Comparison of ENCODE assay signal across 16 mouse cellular contexts in the genomic region with DNA sequence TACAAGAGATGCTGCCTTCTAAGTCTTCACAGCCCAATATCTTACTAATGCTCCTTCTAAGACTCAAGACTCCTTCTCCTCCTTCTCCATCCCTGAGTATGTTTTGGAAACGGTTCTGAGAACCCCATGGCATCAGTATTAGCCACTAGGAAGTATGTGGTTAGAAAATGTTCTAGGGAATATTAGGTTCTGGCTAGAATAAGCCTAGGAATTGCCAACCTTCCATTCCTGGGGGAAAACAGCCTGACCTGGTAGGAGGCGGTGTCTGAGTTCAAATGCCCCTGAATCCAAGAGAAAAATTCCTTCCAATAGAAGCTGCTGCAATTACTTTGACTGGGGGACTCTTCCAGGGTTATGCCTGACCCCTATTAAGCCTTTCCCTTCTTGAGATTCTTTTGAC. TPM values are rescaled to one million over a fixed set of nuclear protein-coding genes. Genes with fewer than 3 reads are reported as not detected.
DNase-seq lines count a peak whose midpoint lies in the region; ATAC-seq and TF ChIP-seq lines count a peak whose summit lies in the region.
"Had no signal": no experiment of that assay in that cellular context is flagged by ENCODE, and none has a peak within 500 bp of the region (broad histone marks: within the 10 kb centered on the region; RNA-seq: fewer than 3 reads in every experiment).

No protein-coding gene starts in this region.

- no peaks in the 10 kb centered on the region for H3K9me3 ChIP-seq in embryonic facial prominence, embryonic 15.5 days (replicated peaks)
- H3K9me3 ChIP-seq: forebrain, embryonic 10.5 days; intestine, embryonic 15.5 days had no signal

- H3K4me1 ChIP-seq in embryonic facial prominence, embryonic 15.5 days = peaks cover 28% of the 10 kb centered on the region

- no peak for TF ChIP-seq POLR2A in myocyte (IDR thresholded peaks at IDR 0.05; ENCODE audit: insufficient read length, low read depth)

- H3K27ac ChIP-seq in gastrocnemius, adult 2 months = peak overlapping the region; percentile 58
- peak overlapping the region; percentile 83 for H3K27ac ChIP-seq in layer of hippocampus, adult 2 months
- peak overlapping the region; percentile 36 for H3K27ac ChIP-seq in embryonic facial prominence, embryonic 15.5 days (replicated peaks)
- H3K27ac ChIP-seq: forebrain, embryonic 10.5 days; hindbrain, embryonic 14.5 days; intestine, embryonic 15.5 days had no signal

- no peak overlapping the region for H3K9ac ChIP-seq in embryonic facial prominence, embryonic 15.5 days
- H3K9ac ChIP-seq: hindbrain, embryonic 14.5 days; intestine, embryonic 15.5 days had no signal

- H3ac ChIP-seq in myocyte (ENCODE audit: control insufficient read depth, insufficient read length) = no peak overlapping the region

- no peaks in the 10 kb centered on the region for H3K36me3 ChIP-seq in embryonic facial prominence, embryonic 15.5 days
- no peaks in the 10 kb centered on the region for H3K36me3 ChIP-seq in myocyte (ENCODE audit: control insufficient read depth, insufficient read depth)
- H3K36me3 ChIP-seq: forebrain, embryonic 10.5 days; intestine, embryonic 15.5 days had no signal

- TF ChIP-seq CTCF in gastrocnemius, adult 2 months (IDR thresholded peaks at IDR 0.05) = no peak
- no peak for TF ChIP-seq CTCF in layer of hippocampus, adult 2 months (conservative IDR thresholded peaks at IDR 0.05)

- no peak overlapping the region for H3K4me3 ChIP-seq in gastrocnemius, adult 2 months
- H3K4me3 ChIP-seq in layer of hippocampus, adult 2 months = no peak overlapping the region
- H3K4me3 ChIP-seq in embryonic facial prominence, embryonic 15.5 days (replicated peaks) = no peak overlapping the region
- H3K4me3 ChIP-seq in myocyte = no peak overlapping the region
- H3K4me3 ChIP-seq: forebrain, embryonic 10.5 days; intestine, embryonic 15.5 days had no signal

- H3K79me2 ChIP-seq in myocyte (ENCODE audit: control insufficient read depth, insufficient read depth) = no peaks in the 10 kb centered on the region

- 65% methylated on average over 2 of the region's 2 CpGs for WGBS in embryonic facial prominence, embryonic 15.5 days

- no peak for ATAC-seq in embryonic facial prominence, embryonic 15.5 days (ENCODE audit: insufficient number of reproducible peaks, low FRiP score, low TSS enrichment, low read depth)

- intact Hi-C loops in gastrocnemius, adult 2 months (cut with DNase I) = no loop called here

- H3K27me3 ChIP-seq in embryonic facial prominence, embryonic 15.5 days = no peaks in the 10 kb centered on the region
- no peaks in the 10 kb centered on the region for H3K27me3 ChIP-seq in myocyte (ENCODE audit: control insufficient read depth, insufficient read depth, insufficient read length)
- H3K27me3 ChIP-seq: CH12.LX; intestine, embryonic 15.5 days had no signal

- no peak overlapping the region for H3K4me2 ChIP-seq in embryonic facial prominence, embryonic 15.5 days (replicated peaks)
- peak overlapping the region; percentile 44 for H3K4me2 ChIP-seq in myocyte (ENCODE audit: low read depth)
- H3K4me2 ChIP-seq: hindbrain, embryonic 14.5 days; intestine, embryonic 15.5 days; liver, embryonic 11.5 days had no signal

- no peak for DNase-seq in gastrocnemius, adult 2 months
- DNase-seq in gastrocnemius, postnatal 10 days = no peak
- no peak for DNase-seq in layer of hippocampus, adult 2 months (ENCODE audit: low spot score in 2 of 2)
- no peak for DNase-seq in layer of hippocampus, adult 11-12 months (ENCODE audit: low spot score)
- no peak for DNase-seq in cerebellum, adult 18-20 months
- no peak for DNase-seq in spleen, adult 12 weeks (ENCODE audit: low spot score)
- DNase-seq: cerebellum, adult 11-12 months; spleen, adult 18-20 months; thymus, postnatal 4 days had no signal

TF ChIP-seq in myocyte, 11 proteins besides CTCF, POLR2A, EP300 and RAD21:
- TF ChIP-seq E2F4 (IDR thresholded peaks at IDR 0.05; ENCODE audit: insufficient read depth) (no peak), SRF (IDR thresholded peaks at IDR 0.05; ENCODE audit: control insufficient read depth, insufficient read length, low read depth) (no peak), POLR2AphosphoS2 (IDR thresholded peaks at IDR 0.05; ENCODE audit: insufficient read length, low read depth) (no peak), TCF12 (IDR thresholded peaks at IDR 0.05; ENCODE audit: insufficient read depth, poor library complexity, severe bottlenecking) (no peak)

RNA-seq across cellular contexts. Expression of gene Itga8, which starts 24.1 kb away (rescaled TPM):
- 1 to 10 TPM; 2.0 to 2.6 TPM for total RNA-seq in gastrocnemius, adult 2 months (2021)
- 1 to 10 TPM; 5.0 to 7.9 TPM for total RNA-seq in gastrocnemius, postnatal 10 days (2021)
- total RNA-seq in layer of hippocampus, adult 2 months (2021) = 10 to 100 TPM; 24.4 to 28.5 TPM
- polyA plus RNA-seq in embryonic facial prominence, embryonic 15.5 days (2015; fragmentation: Nextera tagmentation; extraction: Ambion mirVana) = 17.8 and 18.6 TPM in 2 replicates
- 0.08 TPM for polyA plus RNA-seq in myocyte (2012; fragmentation: generic; extraction: Trizol)
